Mouse (Mus musculus) kidney, adult 2 months (tissue): Measurements from ENCODE around the gene Sparcl1.

Experiments
- CTCF ChIP-seq: fragments of 200-500 bp; conservative IDR thresholded peaks from 2 replicates; pipeline ENCODE4 v1.5.1; 2011; ENCODE audit warnings: low read depth, mild to moderate bottlenecking, control low read depth, low read length, moderate library complexity, mixed read lengths; ENCODE audit not compliant: insufficient read depth, insufficient read length
- POLR2A ChIP-seq: fragments of 200-500 bp; IDR thresholded peaks from one replicate; pipeline ENCODE4 v1.6.1; 2011; ENCODE audit warnings: low read depth, low read length, control low read depth

- TF ChIP-seq CTCF (no peak), POLR2A (no peak)
These were observed 69.8 kb downstream of the Sparcl1 start for GRCm38 (mm10) chr5:104043704-104044103.
